Mouse (Mus musculus): ENCODE data around the gene Slc50a1. TPM values are rescaled to one million over a fixed set of nuclear protein-coding genes. Genes with fewer than 3 reads are reported as not detected.

Slc50a1 gene
- total RNA-seq, 2 experiments from 2014 or later, result 35.2 to 35.8 TPM

- DNase-seq (ENCODE audit: low spot score in 2 of 2), result no peak
Observed at GRCm38 (mm10) chr3:89296761-89297396, 26.5 kb upstream of the Slc50a1 start.

GRCm38 (mm10) chr3:89295685-89296230, 25.4 kb upstream of the Slc50a1 start:
- DNase-seq (ENCODE audit: low spot score in 2 of 2), result no peak

GRCm38 (mm10) chr3:89294195-89294594, 23.8 kb upstream of the Slc50a1 start:
- no peak for DNase-seq (ENCODE audit: low spot score in 2 of 2)

GRCm38 (mm10) chr3:89293247-89293918, 23.0 kb upstream of the Slc50a1 start:
- DNase-seq (ENCODE audit: low spot score in 2 of 2), result no peak

GRCm38 (mm10) chr3:89292303-89292702, 21.9 kb upstream of the Slc50a1 start:
- no peak for DNase-seq (ENCODE audit: low spot score in 2 of 2)

GRCm38 (mm10) chr3:89291874-89292273, 21.5 kb upstream of the Slc50a1 start:
- DNase-seq (ENCODE audit: low spot score in 2 of 2), result no peak

GRCm38 (mm10) chr3:89288503-89288928, 18.1 kb upstream of the Slc50a1 start:
- no peak for DNase-seq (ENCODE audit: low spot score in 2 of 2)

GRCm38 (mm10) chr3:89287286-89287685, 16.9 kb upstream of the Slc50a1 start:
- DNase-seq (ENCODE audit: low spot score in 2 of 2), result no peak

- no peak for DNase-seq (ENCODE audit: low spot score in 2 of 2)
Observed at GRCm38 (mm10) chr3:89285526-89285925, 15.2 kb upstream of the Slc50a1 start.

GRCm38 (mm10) chr3:89284261-89284660, 13.9 kb upstream of the Slc50a1 start:
- DNase-seq (ENCODE audit: low spot score in 2 of 2), result no peak

GRCm38 (mm10) chr3:89282291-89282643, 11.9 kb upstream of the Slc50a1 start:
- no peak for DNase-seq (ENCODE audit: low spot score in 2 of 2)

- DNase-seq (ENCODE audit: low spot score in 2 of 2), result peak; percentile 88 to 91
Observed at GRCm38 (mm10) chr3:89281579-89282290, 11.4 kb upstream of the Slc50a1 start.

GRCm38 (mm10) chr3:89280606-89281511, 10.5 kb upstream of the Slc50a1 start, which contains the start of gene Efna1:
Gene Efna1, minus strand, starts transcription at chr3:89281142.
- DNase-seq (ENCODE audit: low spot score in 2 of 2), result peak; percentile 32 to 38

GRCm38 (mm10) chr3:89280050-89280605, 9.8 kb upstream of the Slc50a1 start:
- DNase-seq (ENCODE audit: low spot score in 2 of 2), result no peak

GRCm38 (mm10) chr3:89279153-89279890, 9.0 kb upstream of the Slc50a1 start:
- peak; percentile 79 to 83 for DNase-seq (ENCODE audit: low spot score in 2 of 2)

- DNase-seq (ENCODE audit: low spot score in 2 of 2), result no peak
Observed at GRCm38 (mm10) chr3:89278643-89279042, 8.3 kb upstream of the Slc50a1 start.

- DNase-seq (ENCODE audit: low spot score in 2 of 2), result no peak
Observed at GRCm38 (mm10) chr3:89278107-89278506, 7.7 kb upstream of the Slc50a1 start.

- peak in 1 of 2 experiments; percentile 42 for DNase-seq (ENCODE audit: low spot score in 2 of 2)
Observed at GRCm38 (mm10) chr3:89277281-89278021, 7.1 kb upstream of the Slc50a1 start.

GRCm38 (mm10) chr3:89276061-89276460, 5.7 kb upstream of the Slc50a1 start:
- DNase-seq (ENCODE audit: low spot score in 2 of 2), result no peak

All from left cerebral cortex, adult 18-20 months (tissue).